Mouse (Mus musculus) heart, adult 10 weeks (tissue): ENCODE results near the gene Selenbp2. TPM values are rescaled to one million over a fixed set of nuclear protein-coding genes. Genes with fewer than 3 reads are reported as not detected.

Source experiments
- polyA plus RNA-seq: library from polyadenylated mRNA; stranded (reverse); fragments of 350-450 nt; fragmentation: Illumina TruSeq; extraction: RNeasy Lipid Tissue Mini Kit (QIAGEN cat#74804); gene quantifications from one replicate; pipeline ENCODE4 v1.2.3, GENCODE M21; 2014; ENCODE audit warnings: low read depth, low replicate concordance

Selenbp2 gene
- 3.5 TPM for polyA plus RNA-seq

DNA sequence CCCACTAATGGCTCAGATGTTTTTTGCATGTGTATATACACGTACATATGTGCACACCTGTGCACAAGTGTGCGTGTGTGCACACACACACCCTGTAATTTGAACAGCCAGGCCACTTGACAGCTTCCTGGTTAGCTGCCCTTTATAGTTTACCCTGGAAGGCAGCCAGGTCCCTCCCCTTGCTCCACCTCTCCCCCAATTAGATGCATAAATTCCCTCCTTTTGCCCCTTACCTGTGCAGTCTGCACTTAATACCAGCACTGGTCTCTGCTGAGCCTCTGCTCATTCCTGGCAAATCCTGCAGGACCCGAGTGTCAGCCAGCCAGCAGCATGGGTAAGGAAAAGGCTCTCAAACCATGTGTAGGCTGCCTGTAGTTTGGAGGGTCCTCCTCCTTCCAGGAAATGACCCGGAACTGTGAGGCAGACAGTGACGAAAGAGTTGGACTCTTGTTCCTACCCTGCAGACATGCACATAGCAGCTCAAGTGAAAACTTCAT is at the start of gene Selenbp2:
Gene Selenbp2, plus strand, starts transcription at position 228 of the 497 bp plus-strand sequence.

DNA sequence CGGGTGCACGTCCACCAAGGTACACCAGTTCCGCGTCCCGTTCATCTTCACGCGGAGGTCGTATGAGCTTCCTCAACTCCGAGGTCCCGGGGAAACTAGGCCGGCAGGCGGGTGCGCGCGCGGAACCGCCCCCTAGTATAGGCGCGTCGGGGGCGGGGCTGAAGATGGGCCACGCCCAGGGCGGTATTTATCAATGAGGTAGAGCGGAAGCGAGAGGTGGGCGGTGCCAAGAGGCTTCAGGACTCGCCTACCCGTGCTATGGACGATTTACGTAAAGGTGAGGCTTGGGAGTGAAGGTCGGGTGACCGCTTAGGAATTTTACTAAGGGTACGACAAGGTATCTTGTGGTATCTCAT is 34.6 kb upstream of the Selenbp2 start, which contains the start of gene Tuft1:
Gene Tuft1, minus strand, starts transcription at position 133 of the 356 bp plus-strand sequence.

Other genes with a start within 250 kb of the Selenbp2 start
- gene Oaz3, start 249.6 kb upstream of the Selenbp2 start, polyA plus RNA-seq: not detected
- not detected for gene Celf3, start 215.3 kb upstream of the Selenbp2 start, polyA plus RNA-seq
- 2.4 TPM for gene Riiad1, start 213.2 kb upstream of the Selenbp2 start, polyA plus RNA-seq
- 20.0 TPM for gene Snx27, start 110.8 kb upstream of the Selenbp2 start, polyA plus RNA-seq
- gene Gm10972, start 50.4 kb upstream of the Selenbp2 start, polyA plus RNA-seq: not detected
- gene Tuft1, start 34.7 kb upstream of the Selenbp2 start, polyA plus RNA-seq: 1.9 TPM
- 0.42 TPM for gene Cgn, start 92.9 kb downstream of the Selenbp2 start, polyA plus RNA-seq
- gene Pogz, start 144.0 kb downstream of the Selenbp2 start, polyA plus RNA-seq: 12.5 TPM
- gene Psmb4, start 193.4 kb downstream of the Selenbp2 start, polyA plus RNA-seq: 214 TPM
- 210 TPM for gene Selenbp1, start 239.5 kb downstream of the Selenbp2 start, polyA plus RNA-seq